Mouse (Mus musculus) layer of hippocampus, postnatal 10 days (tissue): ENCODE measurements around the gene Nphs1. TPM values are rescaled to one million over a fixed set of nuclear protein-coding genes. Genes with fewer than 3 reads are reported as not detected.

Source experiments
- total RNA-seq, 2 experiments: library from RNA; stranded (reverse); gene quantifications; 2 replicates each; pipeline ENCODE4 v1.2.3; 2021

The Nphs1 gene
- total RNA-seq, 2 experiments from 2014 or later: 0.55 to 0.62 TPM

Other genes starting within 250 kb of the Nphs1 start
- 10 to 100 TPM; 57.5 to 71.1 TPM for gene Polr2i, start 226.4 kb upstream of the Nphs1 start, total RNA-seq
- 100 to 1,000 TPM; 157 to 171 TPM for gene Tbcb, start 226.0 kb upstream of the Nphs1 start, total RNA-seq
- not detected for gene Ovol3, start 222.6 kb upstream of the Nphs1 start, total RNA-seq
- gene Thap8, start 178.2 kb upstream of the Nphs1 start, total RNA-seq: under 1 TPM in 1 of 2 experiments, not detected in 1; 0.27 TPM
- gene Wdr62, start 177.9 kb upstream of the Nphs1 start, total RNA-seq: 1 to 10 TPM; 2.5 to 4.5 TPM
- 100 to 1,000 TPM; 572 to 600 TPM for gene Clip3, start 166.6 kb upstream of the Nphs1 start, total RNA-seq
- gene Alkbh6, start 149.6 kb upstream of the Nphs1 start, total RNA-seq: 10 to 100 TPM; 41.6 to 45.5 TPM
- 1 to 10 TPM; 3.2 to 6.4 TPM for gene Syne4, start 143.5 kb upstream of the Nphs1 start, total RNA-seq
- under 1 TPM; 0.48 to 0.69 TPM for gene E130208F15Rik, start 136.6 kb upstream of the Nphs1 start, total RNA-seq
- 1 to 10 TPM; 7.8 to 9.4 TPM for gene Sdhaf1, start 134.4 kb upstream of the Nphs1 start, total RNA-seq
- gene Lrfn3, start 95.5 kb upstream of the Nphs1 start, total RNA-seq: 10 to 100 TPM; 42.8 to 43.6 TPM
- gene Tyrobp, start 44.6 kb upstream of the Nphs1 start, total RNA-seq: 10 to 100 TPM; 21.9 to 24.0 TPM
- gene Hcst, start 38.5 kb upstream of the Nphs1 start, total RNA-seq: 1 to 10 TPM in 1 of 2 experiments, under 1 TPM in 1; 0.91 to 1.8 TPM
- 1 to 10 TPM; 2.2 to 3.0 TPM for gene Nfkbid, start 36.6 kb upstream of the Nphs1 start, total RNA-seq
- 100 to 1,000 TPM; 831 to 849 TPM for gene Aplp1, start 12.8 kb upstream of the Nphs1 start, total RNA-seq
- gene Kirrel2, start 625 bp upstream of the Nphs1 start, total RNA-seq: 1 to 10 TPM; 3.9 to 5.3 TPM
- under 1 TPM in 1 of 2 experiments, not detected in 1; 0.69 TPM for gene Prodh2, start 35.3 kb downstream of the Nphs1 start, total RNA-seq
- 100 to 1,000 TPM; 218 to 232 TPM for gene Arhgap33, start 76.7 kb downstream of the Nphs1 start, total RNA-seq
- 1 to 10 TPM; 5.3 to 5.6 TPM for gene Hspb6, start 93.9 kb downstream of the Nphs1 start, total RNA-seq
- gene Proser3, start 94.0 kb downstream of the Nphs1 start, total RNA-seq: 1 to 10 TPM; 3.4 to 4.4 TPM
- gene Lin37, start 101.5 kb downstream of the Nphs1 start, total RNA-seq: 10 to 100 TPM; 28.2 to 36.6 TPM
- gene U2af1l4, start 105.0 kb downstream of the Nphs1 start, total RNA-seq: 10 to 100 TPM; 49.4 to 52.5 TPM
- gene Gm49396, start 105.0 kb downstream of the Nphs1 start, total RNA-seq: 1 to 10 TPM; 4.8 to 5.8 TPM
- 10 to 100 TPM; 79.4 to 87.1 TPM for gene Psenen, start 105.3 kb downstream of the Nphs1 start, total RNA-seq
- gene Igflr1, start 107.1 kb downstream of the Nphs1 start, total RNA-seq: 1 to 10 TPM; 2.4 to 2.8 TPM
- gene Kmt2b, start 130.4 kb downstream of the Nphs1 start, total RNA-seq: 10 to 100 TPM; 57.8 to 59.8 TPM
- not detected for gene Zbtb32, start 140.6 kb downstream of the Nphs1 start, total RNA-seq
- under 1 TPM; 0.22 to 0.34 TPM for gene Upk1a, start 154.5 kb downstream of the Nphs1 start, total RNA-seq
- gene Cox6b1, start 167.8 kb downstream of the Nphs1 start, total RNA-seq: 100 to 1,000 TPM; 719 to 852 TPM
- not detected for gene Etv2, start 177.5 kb downstream of the Nphs1 start, total RNA-seq
- gene Rbm42, start 192.0 kb downstream of the Nphs1 start, total RNA-seq: 10 to 100 TPM; 75.3 to 79.9 TPM
- gene Haus5, start 206.7 kb downstream of the Nphs1 start, total RNA-seq: 1 to 10 TPM; 7.0 to 7.4 TPM
- gene Pmis2, start 213.3 kb downstream of the Nphs1 start, total RNA-seq: not detected
- gene 2200002J24Rik, start 240.6 kb downstream of the Nphs1 start, total RNA-seq: not detected